Mouse (Mus musculus) brain, adult 10 weeks (tissue): Measurements from ENCODE around the gene Samsn1. TPM values are rescaled to one million over a fixed set of nuclear protein-coding genes. Genes with fewer than 3 reads are reported as not detected.

ENCODE experiments used
- polyA plus RNA-seq: library from polyadenylated mRNA; stranded (reverse); fragments of 350-450 nt; fragmentation: Illumina TruSeq; extraction: RNeasy Lipid Tissue Mini Kit (QIAGEN cat#74804); gene quantifications from one replicate; pipeline ENCODE4 v1.2.3, GENCODE M21; 2015; ENCODE audit warnings: low read depth, low replicate concordance

Gene Samsn1
- 2.2 TPM for polyA plus RNA-seq

DNA sequence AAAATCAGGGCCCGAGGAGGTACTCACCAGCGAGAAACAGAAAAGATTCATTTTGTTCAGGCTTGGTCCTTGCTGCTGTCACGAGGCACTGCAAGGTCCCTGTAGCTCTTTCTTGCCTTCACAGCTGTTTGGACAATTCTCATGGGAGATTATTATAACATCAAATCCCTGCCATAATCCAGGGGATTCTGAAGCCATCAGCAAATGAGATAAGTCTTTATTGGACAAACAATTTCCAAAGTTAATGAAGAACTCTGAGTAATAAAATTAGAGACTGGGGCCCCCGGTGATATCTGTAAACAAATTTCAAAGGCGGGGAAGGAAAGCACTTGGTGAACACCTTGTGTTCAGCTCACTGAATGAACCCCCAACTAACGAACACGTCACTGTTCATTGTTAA lies at the start of gene Samsn1:
Samsn1 (minus strand) TSS at position 101 of the 400 bp plus-strand sequence.

